Mouse (Mus musculus) forelimb bud, embryonic 11.5 days (tissue): Measurements from ENCODE around the gene Sgcg.

ENCODE experiments used
- DNase-seq: peaks from one replicate; pipeline ENCODE4 v3.0.0-alpha.2; 2012; ENCODE audit warnings: low read depth, low spot score

The Sgcg gene

DNA sequence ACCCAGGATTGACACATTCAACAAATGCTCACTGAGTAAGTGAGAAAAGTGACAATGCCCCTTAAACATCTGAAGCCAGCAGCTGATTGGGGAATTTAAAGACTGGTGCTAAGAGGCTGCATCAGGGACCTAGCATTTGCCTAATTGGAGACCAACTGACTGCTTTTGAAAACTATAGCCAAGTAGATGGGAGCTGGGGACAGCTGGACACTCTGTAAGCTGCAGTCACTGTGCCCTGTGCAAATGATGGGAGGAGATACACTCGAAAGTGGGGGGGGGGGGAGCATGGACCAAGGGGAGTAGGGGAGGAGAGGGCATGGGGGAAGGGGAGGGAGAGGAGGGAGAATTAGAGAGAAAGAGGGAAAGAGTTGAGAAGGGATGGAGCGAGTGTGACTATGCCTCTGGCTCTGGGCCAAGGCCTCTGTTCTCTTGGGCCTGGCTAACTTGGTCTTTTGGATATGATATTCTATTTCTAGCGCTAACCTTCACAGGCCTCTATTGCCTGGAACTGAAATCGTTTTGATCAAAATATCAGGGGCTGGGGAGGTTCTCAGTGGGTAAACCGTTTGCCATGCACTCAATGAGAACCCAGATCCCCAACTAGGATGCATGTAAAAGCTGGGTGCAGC lies 22.3 kb downstream of the Sgcg start:
- no peak for DNase-seq

- no peak for DNase-seq
Measured at GRCm38 (mm10) chr14:61232016-61232568, 26.2 kb downstream of the Sgcg start.

- DNase-seq: no peak
Measured at GRCm38 (mm10) chr14:61230179-61230578, 28.1 kb downstream of the Sgcg start.

DNA sequence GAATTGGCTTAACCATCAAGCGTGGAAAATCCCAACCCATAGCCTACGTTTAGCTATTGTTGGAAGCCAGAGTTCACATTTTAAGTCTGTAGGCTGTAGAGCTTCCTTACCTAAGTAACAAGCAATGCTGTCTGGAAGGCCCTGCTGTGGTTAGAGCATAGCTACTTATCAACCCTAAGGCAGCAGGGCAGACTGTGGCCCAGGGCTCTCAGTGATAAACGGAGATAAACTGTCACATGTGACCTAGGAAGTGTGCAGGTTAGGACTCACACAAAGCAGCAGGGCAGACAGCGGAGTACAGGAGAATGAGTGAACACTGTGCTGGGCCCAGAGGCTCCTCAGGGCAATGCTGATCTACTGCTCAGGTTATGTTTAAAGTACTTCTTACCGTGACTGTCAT lies 28.5 kb downstream of the Sgcg start:
- no peak for DNase-seq

GRCm38 (mm10) chr14:61226151-61226550 lies 32.1 kb downstream of the Sgcg start:
- DNase-seq: no peak

DNA sequence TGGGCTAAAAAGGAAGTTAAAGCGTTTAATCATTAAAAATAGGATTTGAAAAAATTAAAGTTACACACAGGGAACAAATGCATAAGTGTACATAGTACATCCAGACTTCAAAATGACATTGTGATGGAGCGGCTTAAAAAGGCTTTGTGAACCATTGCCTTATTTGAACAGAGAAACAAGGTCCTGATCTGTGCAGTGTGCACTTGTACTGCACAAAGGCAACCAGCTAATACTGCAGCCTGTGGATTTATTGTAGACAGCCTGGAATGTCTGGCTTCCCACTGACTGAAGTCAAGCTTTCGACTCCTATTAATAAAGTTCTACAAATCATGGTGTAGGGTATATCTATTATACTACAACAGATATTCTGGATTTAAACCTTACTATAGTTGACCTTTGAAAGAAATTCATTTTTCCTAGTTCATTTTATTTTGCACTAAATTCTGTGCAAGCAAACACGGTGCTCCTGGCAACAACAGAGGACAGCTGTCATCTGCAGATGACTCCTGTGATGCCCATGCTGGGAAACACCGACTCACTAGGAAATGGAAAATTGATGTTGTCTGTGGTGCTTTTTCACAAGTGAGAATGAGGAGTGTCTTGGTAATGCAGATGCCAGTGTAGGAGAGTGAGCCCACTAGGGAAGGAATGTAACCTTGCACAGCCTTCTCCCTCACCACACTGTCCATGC lies 33.8 kb downstream of the Sgcg start:
- DNase-seq: no peak

GRCm38 (mm10) chr14:61223740-61224139 lies 34.5 kb downstream of the Sgcg start:
- peak; percentile 43 for DNase-seq

- DNase-seq: peak; percentile 28
Measured at GRCm38 (mm10) chr14:61222506-61222905, 35.8 kb downstream of the Sgcg start.

- no peak for DNase-seq
Measured at GRCm38 (mm10) chr14:61221166-61221565, 37.1 kb downstream of the Sgcg start.

DNA sequence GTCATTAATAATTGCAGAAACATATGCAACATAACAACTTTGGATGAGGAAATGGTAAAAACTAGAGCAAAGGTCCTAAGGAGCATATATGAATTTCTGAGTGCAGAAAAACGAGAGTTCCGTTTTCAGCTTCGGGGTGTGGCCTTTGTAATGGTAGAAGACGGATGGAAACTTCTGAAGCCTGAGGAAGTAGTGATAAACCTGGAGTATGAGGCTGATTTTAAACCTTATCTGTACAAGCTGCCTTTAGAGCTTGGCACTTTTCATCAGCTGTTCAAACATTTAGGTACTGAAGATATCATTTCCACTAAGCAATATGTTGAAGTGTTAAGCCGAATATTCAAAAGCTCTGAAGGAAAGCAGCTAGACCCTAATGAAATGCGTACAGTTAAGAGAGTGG lies 46.5 kb downstream of the Sgcg start:
- DNase-seq: no peak

DNA sequence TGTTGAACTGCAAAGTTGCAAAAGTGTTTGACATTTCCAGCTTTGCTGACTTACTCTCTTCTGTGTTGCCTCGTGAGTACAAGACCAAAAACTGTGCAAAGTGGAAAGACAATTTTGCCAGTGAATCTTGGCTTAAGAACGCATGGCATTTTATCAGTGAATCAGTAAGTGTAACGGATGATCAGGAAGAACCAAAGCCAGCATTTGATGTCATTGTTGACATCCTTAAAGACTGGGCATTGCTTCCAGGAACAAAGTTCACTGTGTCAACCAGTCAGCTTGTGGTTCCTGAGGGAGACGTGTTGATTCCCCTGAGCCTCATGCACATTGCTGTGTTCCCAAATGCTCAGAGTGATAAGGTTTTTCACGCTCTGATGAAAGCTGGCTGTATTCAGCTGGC lies 48.2 kb downstream of the Sgcg start:
- no peak for DNase-seq

GRCm38 (mm10) chr14:61194416-61194815 lies 63.9 kb downstream of the Sgcg start:
- DNase-seq: no peak

DNA sequence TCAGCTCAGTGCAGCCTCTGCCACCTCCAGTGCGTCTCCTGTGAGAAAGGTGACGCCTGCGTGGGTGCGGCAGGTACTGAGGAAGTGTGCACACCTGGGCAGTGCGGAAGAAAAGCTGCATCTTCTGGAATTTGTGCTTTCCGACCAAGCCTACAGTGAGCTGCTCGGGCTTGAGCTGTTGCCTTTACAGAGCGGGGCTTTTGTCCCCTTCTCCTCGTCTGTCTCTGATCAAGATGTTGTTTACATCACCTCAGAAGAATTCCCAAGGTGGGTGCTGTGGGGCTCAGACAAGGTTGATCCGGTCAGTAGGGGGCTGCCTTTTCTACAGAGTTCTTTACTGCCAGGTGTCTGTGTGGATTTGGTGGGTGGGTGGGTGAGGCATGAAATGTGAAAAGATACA lies 66.0 kb downstream of the Sgcg start:
- no peak for DNase-seq

DNA sequence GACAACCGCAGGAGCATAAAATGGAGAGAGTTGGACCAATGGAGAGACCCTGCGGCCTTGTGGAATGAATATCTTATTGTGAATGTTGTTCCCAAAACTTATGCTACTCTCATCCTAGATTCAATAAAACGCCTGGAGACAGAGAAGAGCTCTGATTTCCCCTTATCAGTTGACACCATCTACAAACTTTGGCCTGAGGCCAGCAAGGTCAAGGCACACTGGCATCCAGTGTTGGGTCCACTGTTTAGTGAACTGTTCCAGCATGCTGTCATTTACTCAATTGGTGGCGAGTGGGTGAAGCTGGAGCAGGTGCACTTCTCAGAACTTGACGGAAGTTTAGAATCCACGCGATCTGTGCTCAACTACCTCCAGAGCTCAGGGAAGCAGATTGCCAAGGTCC lies 66.4 kb downstream of the Sgcg start:
- no peak for DNase-seq

DNA sequence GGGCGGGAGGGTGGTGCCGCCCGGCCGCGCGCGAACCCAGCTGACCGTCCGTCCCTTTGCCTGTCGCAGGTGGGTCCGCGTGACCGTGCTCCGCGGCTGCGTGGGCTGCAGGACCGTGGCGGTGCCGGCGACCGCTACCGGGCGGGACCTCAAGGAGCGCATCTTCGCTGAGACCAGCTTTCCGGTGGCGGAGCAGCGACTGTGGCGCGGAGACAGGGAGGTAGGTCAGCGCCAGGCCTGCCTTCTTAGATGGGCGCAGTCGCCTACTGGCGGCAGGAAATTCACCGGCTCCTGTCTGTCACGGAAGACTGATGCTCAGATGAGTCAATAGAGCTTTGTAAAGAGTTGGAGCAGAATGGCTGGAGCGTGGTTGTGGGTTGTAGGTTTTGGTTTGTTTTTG lies 85.1 kb downstream of the Sgcg start:
- DNase-seq: peak; percentile 48

DNA sequence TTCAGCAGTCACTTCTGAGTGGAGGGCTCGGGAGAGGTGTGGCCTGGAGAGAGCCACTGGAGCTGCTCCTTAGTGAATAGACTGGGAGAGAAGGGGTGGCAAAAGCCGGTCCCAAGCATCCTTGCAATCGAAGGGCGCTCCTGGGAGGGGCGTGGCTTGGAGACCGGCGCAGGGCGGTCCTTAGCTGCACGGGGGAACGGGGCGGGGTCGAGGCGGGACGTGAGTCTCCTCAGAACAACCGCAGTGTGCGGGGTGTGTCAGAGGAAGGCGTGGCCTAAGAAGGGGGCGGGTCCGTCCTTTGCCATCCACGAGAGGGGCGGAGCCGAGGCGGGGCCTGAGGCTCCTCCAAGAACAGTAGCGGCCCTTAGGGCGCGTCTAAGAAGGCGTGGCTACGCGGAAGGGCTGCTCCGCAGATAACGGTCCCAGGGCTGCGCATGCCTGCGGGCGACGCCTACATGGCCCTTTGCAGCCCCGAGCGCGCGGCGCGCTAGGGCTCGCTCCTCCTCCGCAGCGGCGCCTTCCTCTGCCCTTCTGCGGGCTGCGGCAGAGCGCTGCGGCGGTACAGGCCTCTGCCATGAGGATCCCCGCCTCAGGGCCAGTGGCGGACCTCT lies 85.6 kb downstream of the Sgcg start:
- DNase-seq: peak; percentile 99

- DNase-seq: no peak
Measured at GRCm38 (mm10) chr14:61171261-61171970, 86.9 kb downstream of the Sgcg start.
